In genomic region chr7:111055221-111055620, GRCm38 (mm10) we compare ENCODE assay signal across 19 mouse cellular contexts. TPM values are rescaled to one million over a fixed set of nuclear protein-coding genes. Genes with fewer than 3 reads are reported as not detected.
DNase-seq lines count a peak whose midpoint lies in the region; ATAC-seq and TF ChIP-seq lines count a peak whose summit lies in the region.
"Had no signal": no experiment of that assay in that cellular context is flagged by ENCODE, and none has a peak within 500 bp of the region (broad histone marks: within the 10 kb centered on the region; RNA-seq: fewer than 3 reads in every experiment).

No protein-coding gene starts in this region.

- 48% methylated on average over 19 of the region's 19 CpGs for WGBS in heart, embryonic 11.5 days (ENCODE audit: insufficient replicate concordance)
- WGBS in heart, postnatal 0 days, result 41% methylated on average over 19 of the region's 19 CpGs

- H3K4me1 ChIP-seq in heart, embryonic 11.5 days (ENCODE audit: control insufficient read depth, insufficient read depth, low read length), result peaks cover 19% of the 10 kb centered on the region
- H3K4me1 ChIP-seq in heart, postnatal 0 days (ENCODE audit: control insufficient read depth, insufficient read depth), result peaks cover 6% of the 10 kb centered on the region; the same call in 1 of the 2 replicates

- no peaks in the 10 kb centered on the region for H3K27me3 ChIP-seq in heart, embryonic 11.5 days (ENCODE audit: control insufficient read depth, insufficient read depth, low read length)
- no peaks in the 10 kb centered on the region for H3K27me3 ChIP-seq in heart, postnatal 0 days (ENCODE audit: control insufficient read depth, insufficient read depth, low read length)
- H3K27me3 ChIP-seq: embryonic facial prominence, embryonic 13.5 days; limb, embryonic 13.5 days; liver, embryonic 13.5 days had no signal

- H3K4me2 ChIP-seq in heart, embryonic 11.5 days, result peak overlapping the region; percentile 7
- H3K4me2 ChIP-seq in heart, postnatal 0 days (ENCODE audit: low read depth, low read length), result no peak overlapping the region
- H3K4me2 ChIP-seq: embryonic facial prominence, embryonic 13.5 days; limb, embryonic 13.5 days; liver, embryonic 13.5 days had no signal

- TF ChIP-seq CTCF in heart, postnatal 0 days (IDR thresholded peaks at IDR 0.05; ENCODE audit: low read depth), result no peak

- H3K4me3 ChIP-seq in heart, embryonic 11.5 days (ENCODE audit: low read depth, low read length), result no peak overlapping the region
- H3K4me3 ChIP-seq in heart, postnatal 0 days (ENCODE audit: low read depth, low read length), result no peak overlapping the region
- H3K4me3 ChIP-seq: embryonic facial prominence, embryonic 13.5 days; limb, embryonic 13.5 days; liver, embryonic 13.5 days had no signal

- no peaks in the 10 kb centered on the region for H3K9me3 ChIP-seq in heart, embryonic 11.5 days (replicated peaks; ENCODE audit: control insufficient read depth, low read length)
- no peaks in the 10 kb centered on the region for H3K9me3 ChIP-seq in heart, postnatal 0 days (replicated peaks; ENCODE audit: control insufficient read depth, low read length)
- H3K9me3 ChIP-seq: embryonic facial prominence, embryonic 13.5 days; limb, embryonic 13.5 days; liver, embryonic 13.5 days had no signal

- no peak for TF ChIP-seq EP300 in heart, postnatal 0 days (IDR thresholded peaks at IDR 0.05; ENCODE audit: low read depth)

- no peak overlapping the region for H3K9ac ChIP-seq in heart, embryonic 11.5 days (ENCODE audit: low read depth, low read length)
- no peak overlapping the region for H3K9ac ChIP-seq in heart, postnatal 0 days (replicated peaks; ENCODE audit: low read depth, low read length)
- H3K9ac ChIP-seq: embryonic facial prominence, embryonic 13.5 days; limb, embryonic 13.5 days; liver, embryonic 13.5 days had no signal

- ATAC-seq in heart, embryonic 11.5 days (replicated peaks; ENCODE audit: insufficient number of reproducible peaks, low FRiP score, low TSS enrichment), result peak; percentile 61; the same call in 1 of the 2 replicates
- peak; percentile 76 for ATAC-seq in heart, postnatal 0 days (ENCODE audit: insufficient read depth, low read depth)
- ATAC-seq in cerebellum, adult (ENCODE audit: insufficient number of reproducible peaks, low FRiP score, low TSS enrichment), result no peak
- no peak for ATAC-seq in activated CD4-positive, CD25-positive, alpha-beta regulatory T cell, adult 4 months
- ATAC-seq: forebrain, embryonic 14.5 days; midbrain, embryonic 16.5 days had no signal

- H3K36me3 ChIP-seq in heart, embryonic 11.5 days (ENCODE audit: control insufficient read depth, insufficient read depth, low read length), result peaks cover 25% of the 10 kb centered on the region
- H3K36me3 ChIP-seq in heart, postnatal 0 days (replicated peaks; ENCODE audit: control insufficient read depth, insufficient read depth, low read length), result peaks cover 63% of the 10 kb centered on the region

- DNase-seq in lung, postnatal 10 days, result peak; percentile 8
- no peak for DNase-seq in lung, postnatal 25 days (ENCODE audit: low spot score)
- peak; percentile 53 for DNase-seq in heart, postnatal 0 days (ENCODE audit: low spot score)
- no peak for DNase-seq in urinary bladder, postnatal 10 days (ENCODE audit: low spot score)
- DNase-seq: adrenal gland, postnatal 10 days; cerebellum, adult 11 months; cerebellum, postnatal 10 days; kidney, adult 2 months; kidney, postnatal 10 days; layer of hippocampus, postnatal 36 days; liver, embryonic 13.5 days had no signal

- H3K27ac ChIP-seq in heart, embryonic 11.5 days (ENCODE audit: low read depth, low read length), result peak overlapping the region; percentile 79
- H3K27ac ChIP-seq in heart, postnatal 0 days (ENCODE audit: low read depth), result peak overlapping the region; percentile 65
- H3K27ac ChIP-seq: embryonic facial prominence, embryonic 13.5 days; limb, embryonic 13.5 days; liver, embryonic 13.5 days; stomach, postnatal 0 days had no signal

RNA-seq across cellular contexts. Expression of gene Ctr9, which starts 26.5 kb away (rescaled TPM):
- polyA plus RNA-seq in heart, embryonic 11.5 days (2014; fragmentation: Nextera tagmentation; extraction: Ambion mirVana), result 46.1 and 53.6 TPM in 2 replicates
- 11.6 and 17.0 TPM in 2 replicates for total RNA-seq in heart, postnatal 0 days (2014; rRNA removed; ENCODE audit: low replicate concordance)
- 26.2 and 30.4 TPM in 2 replicates for polyA plus RNA-seq in heart, postnatal 0 days (2015; fragmentation: Nextera tagmentation; extraction: Ambion mirVana)
- 10 to 100 TPM; 31.5 to 34.1 TPM for polyA plus RNA-seq in activated CD4-positive, CD25-positive, alpha-beta regulatory T cell, adult 4 months (2017; shearing (Covaris generic))

RNA-seq across cellular contexts. Expression of gene Eif4g2, which starts 27.6 kb away (rescaled TPM):
- 884 and 1,030 TPM in 2 replicates for polyA plus RNA-seq in heart, embryonic 11.5 days (2014; fragmentation: Nextera tagmentation; extraction: Ambion mirVana)
- 211 and 470 TPM in 2 replicates for total RNA-seq in heart, postnatal 0 days (2014; rRNA removed; ENCODE audit: low replicate concordance)
- polyA plus RNA-seq in heart, postnatal 0 days (2015; fragmentation: Nextera tagmentation; extraction: Ambion mirVana), result 393 and 422 TPM in 2 replicates
- 100 to 1,000 TPM; 799 to 823 TPM for polyA plus RNA-seq in activated CD4-positive, CD25-positive, alpha-beta regulatory T cell, adult 4 months (2017; shearing (Covaris generic))

Comparison
In these comparisons a context has a peak if more than half of its experiments do, and no peak if none do; other contexts are left out.
1. DNase-seq: peak in lung, postnatal 10 days (single experiment) and heart, postnatal 0 days (single experiment); none in lung, postnatal 25 days (single experiment) and urinary bladder, postnatal 10 days (single experiment).
2. ATAC-seq: peak in heart, embryonic 11.5 days (single experiment) and heart, postnatal 0 days (single experiment); none in cerebellum, adult (single experiment) and activated CD4-positive, CD25-positive, alpha-beta regulatory T cell, adult 4 months (single experiment).